Mouse (Mus musculus) G1E-ER4 (cell line): ENCODE data around the gene Susd3. TPM values are rescaled to one million over a fixed set of nuclear protein-coding genes. Genes with fewer than 3 reads are reported as not detected.

Experiments
- GATA1 ChIP-seq: IDR thresholded peaks from one replicate; pipeline ENCODE4 v1.8.0; 2012; ENCODE audit warnings: low read length, inconsistent platforms
- polyA plus RNA-seq: library from polyadenylated mRNA; stranded (reverse); fragments of >175 nt; gene quantifications from 2 replicates; pipeline ENCODE4 v1.2.3, GENCODE M21; 2012

Susd3 gene
- 1.7 and 2.1 TPM in 2 replicates for polyA plus RNA-seq

GRCm38 (mm10) chr13:49248467-49248862 is at the start of gene Susd3:
Gene Susd3 (minus strand): TSS chr13:49248706.
- TF ChIP-seq GATA1 = no peak

GRCm38 (mm10) chr13:49296270-49296669 is 47.8 kb upstream of the Susd3 start:
- no peak for TF ChIP-seq GATA1

GRCm38 (mm10) chr13:49294108-49294507 is 45.6 kb upstream of the Susd3 start:
- no peak for TF ChIP-seq GATA1

GRCm38 (mm10) chr13:49291949-49292348 is 43.4 kb upstream of the Susd3 start:
- no peak for TF ChIP-seq GATA1

GRCm38 (mm10) chr13:49291398-49291797 is 42.9 kb upstream of the Susd3 start:
- no peak for TF ChIP-seq GATA1

- TF ChIP-seq GATA1 = no peak
These were observed 38.7 kb upstream of the Susd3 start for GRCm38 (mm10) chr13:49287224-49287623.

- no peak for TF ChIP-seq GATA1
These were observed 38.2 kb upstream of the Susd3 start for GRCm38 (mm10) chr13:49286750-49287149.

- TF ChIP-seq GATA1 = no peak
These were observed 35.2 kb upstream of the Susd3 start for GRCm38 (mm10) chr13:49283686-49284085.

- no peak for TF ChIP-seq GATA1
These were observed 33.7 kb upstream of the Susd3 start for GRCm38 (mm10) chr13:49282168-49282567.

GRCm38 (mm10) chr13:49271831-49272765 is 23.6 kb upstream of the Susd3 start:
- TF ChIP-seq GATA1 = no peak

- no peak for TF ChIP-seq GATA1
These were observed 22.0 kb upstream of the Susd3 start for GRCm38 (mm10) chr13:49270500-49270899.

GRCm38 (mm10) chr13:49267645-49268044 is 19.1 kb upstream of the Susd3 start:
- TF ChIP-seq GATA1 = no peak

GRCm38 (mm10) chr13:49260036-49260722 is 11.7 kb upstream of the Susd3 start:
- TF ChIP-seq GATA1 = no peak

- no peak for TF ChIP-seq GATA1
These were observed 9.4 kb upstream of the Susd3 start for GRCm38 (mm10) chr13:49257819-49258313.

GRCm38 (mm10) chr13:49252746-49253145 is 4.2 kb upstream of the Susd3 start:
- no peak for TF ChIP-seq GATA1

GRCm38 (mm10) chr13:49252113-49252512 is 3.6 kb upstream of the Susd3 start:
- TF ChIP-seq GATA1 = no peak
